Mouse (Mus musculus): Measurements from ENCODE around the gene Nubpl.

Nubpl gene

GRCm38 (mm10) chr12:52242712-52243111, 145.2 kb downstream of the Nubpl start:
- DNase-seq (ENCODE audit: low spot score in 2 of 2): no peak

- DNase-seq (ENCODE audit: low spot score in 2 of 2): no peak
Observed at GRCm38 (mm10) chr12:52247438-52247837, 149.9 kb downstream of the Nubpl start.

GRCm38 (mm10) chr12:52248531-52248930, 151.0 kb downstream of the Nubpl start:
- no peak for DNase-seq (ENCODE audit: low spot score in 2 of 2)

- DNase-seq (ENCODE audit: low spot score in 2 of 2): no peak
Observed at GRCm38 (mm10) chr12:52254089-52254488, 156.6 kb downstream of the Nubpl start.

- DNase-seq (ENCODE audit: low spot score in 2 of 2): no peak
Observed at GRCm38 (mm10) chr12:52268131-52268530, 170.6 kb downstream of the Nubpl start.

DNA sequence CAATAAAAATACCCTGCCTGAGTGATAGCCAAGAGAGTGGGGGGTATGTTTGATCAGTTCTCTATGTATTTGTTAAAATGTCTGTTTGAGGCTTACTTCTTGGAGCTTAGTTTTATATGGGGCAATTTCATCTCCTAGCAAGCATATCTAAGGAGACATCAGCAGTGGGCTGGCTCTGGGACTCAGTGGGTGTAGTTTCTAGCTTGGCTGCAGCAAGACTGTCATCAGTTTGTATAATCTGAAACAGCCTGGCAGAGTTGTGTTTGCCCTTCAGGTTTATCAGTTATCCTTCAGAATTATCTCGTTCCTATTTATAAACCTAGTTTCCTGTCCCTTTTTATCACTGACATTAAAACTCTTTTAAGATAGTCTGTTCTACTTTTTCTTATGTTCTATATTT, 175.3 kb downstream of the Nubpl start:
- peak in 1 of 2 experiments; percentile 37 for DNase-seq (ENCODE audit: low spot score in 2 of 2)

GRCm38 (mm10) chr12:52276320-52276719, 178.8 kb downstream of the Nubpl start:
- DNase-seq (ENCODE audit: low spot score in 2 of 2): no peak

DNA sequence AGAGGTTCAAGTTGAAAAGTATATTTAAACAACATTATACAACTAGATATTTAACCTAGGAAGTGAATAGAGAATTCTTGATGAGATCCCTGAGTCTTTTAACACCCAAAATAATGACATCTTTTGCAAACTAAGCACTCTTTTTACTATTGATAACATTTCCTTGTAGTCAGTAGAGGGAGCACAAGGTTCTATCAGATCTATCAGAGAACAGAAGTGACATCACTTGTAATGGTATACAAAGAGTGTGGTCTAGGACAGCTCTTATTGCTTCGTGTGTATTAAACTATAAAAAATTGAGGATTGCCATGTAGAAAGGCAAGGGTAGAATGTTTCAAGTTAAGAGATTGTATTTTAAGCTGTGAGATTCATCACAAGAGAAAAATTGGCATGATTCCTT, 183.7 kb downstream of the Nubpl start:
- DNase-seq (ENCODE audit: low spot score in 2 of 2): no peak

DNA sequence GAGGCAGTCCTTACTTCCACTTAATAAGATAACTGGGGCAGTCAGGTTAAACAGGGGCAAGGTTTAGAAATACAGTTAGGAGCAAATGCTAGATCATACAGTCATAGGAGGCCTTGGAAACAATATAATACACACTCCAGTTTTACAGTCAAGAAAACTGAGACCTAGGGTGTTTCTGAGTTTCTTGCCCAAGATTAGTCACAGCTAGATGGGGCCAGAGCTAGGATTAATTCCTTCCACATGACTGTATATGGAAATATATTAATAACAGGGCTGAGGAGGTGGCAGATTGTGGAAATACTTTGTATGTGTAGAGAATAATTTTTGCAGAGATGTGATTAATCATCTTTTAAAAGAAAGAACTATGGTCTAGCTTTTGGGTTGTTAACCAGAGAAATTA, 186.9 kb downstream of the Nubpl start:
- no peak for DNase-seq (ENCODE audit: low spot score in 2 of 2)

- no peak for DNase-seq (ENCODE audit: low spot score in 2 of 2)
Observed at GRCm38 (mm10) chr12:52286802-52287201, 189.3 kb downstream of the Nubpl start.

- DNase-seq (ENCODE audit: low spot score in 2 of 2): no peak
Observed at GRCm38 (mm10) chr12:52288537-52288936, 191.0 kb downstream of the Nubpl start.

DNA sequence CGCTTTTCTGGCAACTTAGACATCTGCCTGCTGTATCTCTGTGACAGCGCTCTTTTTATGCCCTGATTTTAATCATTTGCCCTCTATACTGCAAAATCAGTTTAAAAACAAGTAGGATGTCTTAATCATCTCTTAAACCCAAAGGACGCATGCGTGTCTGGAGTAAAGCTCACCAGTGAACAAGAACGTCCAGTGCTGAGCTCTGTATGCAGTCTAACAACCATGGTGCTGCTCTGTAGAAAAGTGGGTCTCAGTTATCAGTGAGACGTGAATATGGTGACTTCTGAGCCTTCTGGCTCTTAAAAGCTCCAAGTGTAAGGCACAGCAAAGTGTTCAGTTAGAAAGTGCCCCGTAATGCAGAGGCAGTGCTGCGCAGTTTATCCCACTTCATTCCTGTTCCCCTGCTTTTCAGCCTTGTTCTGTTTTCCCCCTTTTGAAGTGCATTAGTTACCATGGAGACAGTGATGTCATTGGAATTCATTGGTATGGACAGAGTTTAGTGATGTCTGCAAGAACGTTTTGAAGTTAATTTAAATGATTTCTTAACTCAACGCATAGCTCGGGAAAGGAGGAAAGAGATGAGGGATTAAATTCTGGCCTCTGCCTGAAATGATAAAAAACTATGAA, 191.5 kb downstream of the Nubpl start:
- no peak for DNase-seq (ENCODE audit: low spot score in 2 of 2)

DNA sequence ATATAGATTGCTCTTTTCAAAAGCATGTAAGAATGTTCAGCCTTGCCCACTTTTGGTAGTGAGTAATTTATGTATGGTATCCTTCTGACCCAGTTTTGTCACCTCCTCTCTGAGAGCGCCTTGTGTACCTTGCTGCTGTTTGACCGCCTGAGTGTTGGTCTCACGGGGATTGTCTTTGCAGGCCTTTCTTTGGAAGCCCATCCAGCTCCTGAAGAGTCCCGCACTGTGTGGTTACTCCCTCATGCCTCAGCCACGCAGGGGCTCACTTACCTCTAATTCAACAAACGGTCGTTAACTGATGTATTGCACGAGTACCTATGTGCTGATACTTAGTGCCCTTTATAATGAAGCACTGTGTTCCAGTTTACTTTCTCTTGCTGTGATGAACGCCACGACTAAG, 192.1 kb downstream of the Nubpl start:
- no peak for DNase-seq (ENCODE audit: low spot score in 2 of 2)

- DNase-seq (ENCODE audit: low spot score in 2 of 2): no peak
Observed at GRCm38 (mm10) chr12:52293931-52294330, 196.4 kb downstream of the Nubpl start.

DNA sequence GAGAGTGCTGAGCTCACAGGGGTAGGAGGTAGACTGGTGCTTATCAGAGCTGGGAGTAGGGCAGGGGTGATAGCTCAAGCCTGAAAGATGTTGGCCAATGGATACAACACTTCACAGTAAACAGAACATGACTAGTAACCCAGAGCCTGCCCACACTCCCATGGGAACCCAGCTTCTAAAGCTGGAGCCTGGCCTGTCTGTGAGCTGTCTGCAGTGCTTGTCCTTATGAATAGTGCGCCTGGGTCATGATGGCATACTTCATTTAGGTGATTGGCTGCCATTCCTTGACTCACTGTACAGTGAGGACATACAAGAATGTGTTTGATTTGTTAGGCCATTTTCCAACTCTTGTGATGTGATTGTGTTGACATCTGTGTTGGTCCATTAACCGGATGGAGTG, 200.5 kb downstream of the Nubpl start:
- no peak for DNase-seq (ENCODE audit: low spot score in 2 of 2)

GRCm38 (mm10) chr12:52298683-52299082, 201.1 kb downstream of the Nubpl start:
- DNase-seq (ENCODE audit: low spot score in 2 of 2): no peak

GRCm38 (mm10) chr12:52302961-52303360, 205.4 kb downstream of the Nubpl start:
- no peak for DNase-seq (ENCODE audit: low spot score in 2 of 2)

DNA sequence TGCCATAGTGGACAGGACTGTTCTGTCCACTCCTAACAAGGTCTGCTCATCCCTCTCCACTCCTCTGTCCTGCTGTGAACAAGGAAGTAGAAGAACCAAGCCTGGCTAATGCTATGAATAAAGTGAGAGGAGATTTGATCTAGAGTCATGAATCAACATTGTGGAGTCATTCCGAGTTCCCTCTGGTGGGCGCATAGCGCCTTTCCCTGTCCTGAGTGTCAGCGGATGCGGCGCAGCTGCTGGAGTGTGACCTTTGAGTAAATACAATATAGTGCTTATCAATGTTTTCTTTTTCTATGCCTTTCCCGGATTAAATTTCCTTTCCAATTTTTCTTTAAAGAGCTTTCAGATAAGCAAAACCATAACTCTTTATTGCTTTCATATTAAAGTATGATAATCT, 208.8 kb downstream of the Nubpl start:
- no peak for DNase-seq (ENCODE audit: low spot score in 2 of 2)

DNA sequence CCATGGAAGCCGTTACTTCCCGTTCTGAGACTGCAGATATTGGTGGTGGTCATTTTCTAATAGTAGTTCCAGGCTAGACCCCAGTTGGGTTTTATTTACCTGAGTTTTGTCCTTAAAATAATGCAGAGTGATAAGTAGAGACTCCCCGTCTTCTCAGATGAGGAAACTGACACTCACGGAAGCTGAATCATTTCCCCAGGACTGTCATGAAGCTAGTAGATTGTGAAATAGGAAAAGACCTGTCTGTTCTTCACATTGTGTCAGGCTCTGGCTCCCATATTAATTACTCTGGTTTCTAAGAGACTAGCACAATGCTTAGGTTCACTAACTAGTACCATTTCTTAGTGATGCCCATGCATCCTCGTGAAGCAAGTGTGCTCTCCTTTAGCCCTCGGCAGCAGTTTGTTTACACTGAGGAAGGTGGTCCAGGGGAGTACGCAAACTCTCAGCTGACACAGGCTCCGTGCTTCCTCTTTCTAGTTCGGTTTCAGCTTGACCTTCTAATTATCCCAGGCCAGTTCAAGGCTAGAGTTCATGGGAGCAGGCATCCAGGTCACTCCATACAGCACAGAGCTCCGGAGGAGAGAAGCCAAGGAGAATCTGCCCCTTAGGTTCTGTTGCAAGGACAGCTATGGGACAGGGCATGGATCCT, 209.9 kb downstream of the Nubpl start:
- DNase-seq (ENCODE audit: low spot score in 2 of 2): no peak

DNA sequence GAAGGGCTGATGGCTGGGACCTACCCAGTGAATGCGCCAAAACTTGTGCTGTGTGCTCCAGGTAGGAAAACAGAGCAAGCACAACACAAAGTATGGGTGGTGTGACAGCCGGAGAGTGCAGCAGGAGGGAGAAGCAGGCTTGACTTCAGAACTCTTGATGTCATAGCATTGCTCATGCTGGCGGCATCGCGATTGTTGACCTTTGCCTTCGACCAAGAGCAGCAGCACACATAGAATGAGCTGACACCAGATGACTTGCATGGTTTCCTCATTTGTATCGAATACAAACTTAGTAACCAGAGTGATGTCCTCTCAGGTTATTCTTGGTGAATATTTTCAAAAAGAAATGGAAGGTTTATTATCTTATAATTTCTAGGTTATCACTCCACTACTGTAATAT, 211.1 kb downstream of the Nubpl start:
- no peak for DNase-seq (ENCODE audit: low spot score in 2 of 2)

GRCm38 (mm10) chr12:52314818-52315217, 217.3 kb downstream of the Nubpl start:
- DNase-seq (ENCODE audit: low spot score in 2 of 2): no peak

DNA sequence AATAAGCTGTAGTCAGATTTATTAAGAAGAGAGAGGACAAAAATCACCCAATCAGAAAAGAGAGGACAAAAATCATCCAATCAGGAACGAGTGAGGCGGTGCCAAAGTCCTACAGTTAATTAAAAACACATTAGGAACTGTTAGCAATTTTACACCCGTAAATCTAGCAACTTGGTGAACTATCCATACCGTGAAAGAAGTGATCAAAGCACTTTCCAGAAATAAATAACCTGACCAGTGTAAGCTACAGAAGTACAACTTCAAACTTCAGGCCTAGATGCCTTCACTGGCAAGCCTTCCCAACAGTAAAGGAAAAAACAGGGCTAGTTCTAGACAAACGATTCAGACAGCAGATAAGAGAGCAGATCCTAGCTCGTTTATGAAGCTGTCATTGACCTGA, 220.1 kb downstream of the Nubpl start:
- DNase-seq (ENCODE audit: low spot score in 2 of 2): no peak

- no peak for DNase-seq (ENCODE audit: low spot score in 2 of 2)
Observed at GRCm38 (mm10) chr12:52318426-52318825, 220.9 kb downstream of the Nubpl start.

DNA sequence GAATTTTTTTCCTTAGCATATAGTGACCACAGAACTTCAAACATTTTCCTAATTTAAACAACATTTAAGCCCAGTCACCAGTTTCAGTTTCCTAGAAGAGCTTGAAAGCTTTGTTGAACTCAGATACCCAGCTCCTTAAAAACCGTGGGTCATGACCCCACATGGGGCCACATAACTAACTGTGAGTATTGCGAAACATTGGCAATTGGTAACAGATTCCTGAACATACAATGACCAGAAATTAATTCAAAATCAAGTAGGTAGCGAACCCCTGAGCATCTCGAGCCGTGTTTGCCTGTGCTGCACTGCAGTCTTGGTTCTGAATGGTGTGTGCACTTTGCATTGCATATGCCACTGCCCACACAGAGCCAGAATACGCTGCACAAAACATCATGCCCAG, 221.6 kb downstream of the Nubpl start:
- DNase-seq (ENCODE audit: low spot score in 2 of 2): no peak

Data from frontal cortex, postnatal 36 days (tissue).